Mouse (Mus musculus) intestine, postnatal 0 days (tissue): ENCODE results near the gene AI413582. TPM values are rescaled to one million over a fixed set of nuclear protein-coding genes. Genes with fewer than 3 reads are reported as not detected.

Experiments
- ATAC-seq: fragments of 200-750 bp; cut with Nextera tagmentation; 2 replicates; pipeline ENCODE4 v1.8.0; 2017; ENCODE audit warnings: mild to moderate bottlenecking, moderate TSS enrichment, moderate library complexity
- H3K27ac ChIP-seq: fragments of 300-500 bp; sonication (generic); 2 replicates; pipeline ENCODE4 v1.5.1; 2014; ENCODE audit warnings: mild to moderate bottlenecking, low read depth, low read length, moderate library complexity
- H3K27me3 ChIP-seq: fragments of 300-500 bp; sonication (generic); replicated peaks from 2 replicates; pipeline ENCODE4 v1.6.1; 2014; ENCODE audit warnings: low read length, mixed read lengths; ENCODE audit not compliant: control insufficient read depth, insufficient read depth
- H3K36me3 ChIP-seq: fragments of 300-500 bp; sonication (generic); 2 replicates; pipeline ENCODE4 v1.6.1; 2014; ENCODE audit warnings: mild to moderate bottlenecking, moderate library complexity; ENCODE audit not compliant: control insufficient read depth, insufficient read depth
- H3K4me1 ChIP-seq: fragments of 300-500 bp; sonication (generic); replicated peaks from 2 replicates; pipeline ENCODE4 v1.6.1; 2014; ENCODE audit warnings: antibody characterized with exemption, low read length, mixed read lengths; ENCODE audit not compliant: control insufficient read depth, insufficient read depth
- H3K4me2 ChIP-seq: fragments of 300-500 bp; sonication (generic); replicated peaks from 2 replicates; pipeline ENCODE4 v1.6.1; 2014; ENCODE audit warnings: low read depth, mild to moderate bottlenecking, moderate library complexity
- H3K4me3 ChIP-seq: fragments of 300-500 bp; sonication (generic); 2 replicates; pipeline ENCODE4 v1.5.1; 2014; ENCODE audit warnings: low read depth, low read length
- H3K9ac ChIP-seq: fragments of 300-500 bp; sonication (generic); 2 replicates; pipeline ENCODE4 v1.6.1; 2014; ENCODE audit warnings: mild to moderate bottlenecking, low read depth, low read length
- H3K9me3 ChIP-seq: fragments of 300-500 bp; sonication (generic); 2 replicates; pipeline ENCODE4 v1.6.1; 2016; ENCODE audit warnings: mixed run types; ENCODE audit not compliant: control insufficient read depth
- CTCF ChIP-seq: sonication (generic); IDR thresholded peaks from 2 replicates; pipeline ENCODE4 v1.5.1; 2016; ENCODE audit warnings: low read depth, mild to moderate bottlenecking, control low read depth, antibody characterized with exemption, moderate library complexity
- WGBS: fragments of 180-500 bp; shearing (Covaris S2); extraction: QIAGEN DNeasy Blood & Tissue Kit; methylation state at CpG from one replicate; pipeline ENCODE4 v1.1.7; 2014; 5-methylcytosine and 5-hydroxymethylcytosine counted together
- polyA plus RNA-seq: library from polyadenylated mRNA; unstranded; fragments of >200 nt; fragmentation: Nextera tagmentation; extraction: Ambion mirVana; gene quantifications from 2 replicates; pipeline ENCODE4 v1.2.1, GENCODE M21; 2015

AI413582 gene
- polyA plus RNA-seq, 1 experiment from 2014 or later = 83.0 TPM

DNA sequence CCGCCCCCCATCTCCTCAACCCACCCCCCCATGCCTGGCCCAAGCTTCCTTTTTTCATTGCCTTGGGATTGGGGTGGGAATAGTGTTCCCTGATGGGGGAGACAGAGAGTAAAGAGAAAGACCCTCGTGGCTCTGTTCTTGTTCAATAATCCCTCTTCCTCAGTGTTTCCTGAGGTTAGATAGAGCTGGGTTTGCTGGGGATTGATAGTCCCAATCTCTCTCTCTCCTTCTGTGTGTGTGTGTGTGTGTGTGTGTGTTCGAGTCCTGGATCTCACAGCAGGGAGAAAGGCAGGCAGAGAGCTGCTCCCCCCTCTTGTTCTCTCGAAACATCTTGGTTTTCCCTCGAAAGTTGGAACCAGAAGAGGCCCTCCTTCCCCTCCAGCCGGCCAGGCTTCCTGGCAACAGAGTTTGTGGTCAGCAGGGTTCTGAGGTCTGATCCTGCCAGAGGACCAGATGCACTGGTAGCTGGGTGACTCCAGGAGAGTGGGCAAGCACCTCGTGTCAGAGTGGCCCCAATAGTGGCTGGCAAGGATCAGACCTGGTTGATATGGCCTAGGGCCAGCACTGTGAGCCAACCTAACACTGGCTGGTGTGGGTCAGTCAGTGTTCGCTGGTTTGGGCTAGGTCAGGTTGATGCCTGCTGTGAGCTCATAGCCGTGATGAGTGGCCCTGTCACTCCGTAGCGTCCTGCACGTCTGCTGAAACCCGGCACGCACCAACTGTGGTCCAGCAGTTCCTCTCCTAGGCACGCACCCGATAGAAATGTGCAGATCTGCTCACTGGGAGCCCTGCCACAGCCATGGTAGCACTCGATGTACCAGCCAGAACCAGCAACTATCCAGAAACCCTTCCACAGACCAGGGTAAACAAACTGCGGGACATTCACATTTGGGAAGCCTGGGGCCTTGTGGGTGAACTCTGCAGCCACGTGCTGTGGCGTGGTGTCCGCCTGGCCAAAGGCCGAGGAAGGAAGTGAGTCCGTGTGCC lies 13.0 kb downstream of the AI413582 start:
- H3K27ac ChIP-seq = no peak overlapping the region
- no peaks in the 10 kb centered on the region for H3K4me1 ChIP-seq
- H3K9me3 ChIP-seq = no peaks in the 10 kb centered on the region
- no peak overlapping the region for H3K9ac ChIP-seq
- 77% methylated on average over 23 of the region's 23 CpGs for WGBS
- H3K4me3 ChIP-seq = no peak overlapping the region
- H3K4me2 ChIP-seq = no peak overlapping the region
- ATAC-seq = no peak
- H3K36me3 ChIP-seq = no peaks in the 10 kb centered on the region; the same call in 1 of the 2 replicates
- no peaks in the 10 kb centered on the region for H3K27me3 ChIP-seq
- TF ChIP-seq CTCF = no peak

DNA sequence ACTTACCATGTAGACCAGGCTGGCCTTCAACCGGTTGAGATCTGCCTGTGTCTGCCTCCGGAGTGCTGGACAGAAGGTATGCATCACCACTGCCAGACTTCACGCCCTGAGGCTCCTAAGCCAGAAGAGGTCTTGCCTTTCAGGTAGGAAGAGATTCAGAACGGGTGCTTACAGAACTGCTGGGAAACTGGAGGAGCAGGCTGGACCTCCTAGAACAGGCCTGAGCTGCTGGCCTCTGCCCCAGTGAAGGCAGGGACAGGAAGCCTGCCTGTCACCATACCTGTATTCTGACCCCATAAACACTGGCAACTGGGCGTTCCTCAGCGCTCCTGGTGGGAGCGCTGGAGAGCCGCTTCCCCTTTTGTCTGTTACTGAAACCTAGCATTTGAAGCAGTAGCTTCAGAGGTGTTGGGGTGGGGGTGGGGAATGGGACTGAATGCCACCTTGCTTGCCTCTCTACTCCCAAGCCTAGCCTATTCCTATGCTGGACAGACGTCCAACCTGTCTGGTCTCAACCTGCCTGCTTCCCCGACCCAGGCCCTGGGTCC lies 14.1 kb downstream of the AI413582 start:
- 68% methylated on average over 10 of the region's 10 CpGs for WGBS
- Histone ChIP-seq H3K27me3 (no peaks in the 10 kb centered on the region), H3K4me3 (no peak overlapping the region), H3K9me3 (no peaks in the 10 kb centered on the region), H3K9ac (no peak overlapping the region), H3K36me3 (no peaks in the 10 kb centered on the region), H3K4me2 (no peak overlapping the region), H3K27ac (no peak overlapping the region), H3K4me1 (no peaks in the 10 kb centered on the region)
- TF ChIP-seq CTCF = peak; percentile 11; the same call in 1 of the 2 replicates
- no peak for ATAC-seq

DNA sequence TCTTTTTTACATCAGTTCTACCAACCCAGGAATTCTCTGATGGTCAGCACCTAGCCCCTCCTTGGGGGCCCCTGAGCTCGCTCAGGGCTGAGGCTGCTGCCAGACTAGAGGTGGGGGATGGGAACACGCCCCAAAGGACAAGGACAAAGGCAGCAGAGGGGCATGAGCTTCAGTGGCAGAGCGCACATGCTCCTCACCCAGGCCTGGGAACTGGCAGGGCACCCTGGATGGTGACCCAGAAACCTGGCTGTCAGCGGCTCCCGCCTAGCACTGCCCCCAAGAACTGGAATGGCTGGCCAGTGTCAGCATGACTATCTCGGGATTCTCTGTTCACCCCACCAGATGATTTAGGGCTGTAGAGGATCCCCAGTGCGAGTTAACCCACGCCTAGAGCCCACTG lies 16.3 kb downstream of the AI413582 start:
- TF ChIP-seq CTCF = no peak
- no peaks in the 10 kb centered on the region for H3K4me1 ChIP-seq
- H3K27ac ChIP-seq = no peak overlapping the region
- no peak for ATAC-seq
- WGBS = 77% methylated on average over 8 of the region's 8 CpGs
- no peak overlapping the region for H3K4me2 ChIP-seq
- H3K9me3 ChIP-seq = no peaks in the 10 kb centered on the region
- no peak overlapping the region for H3K9ac ChIP-seq
- no peaks in the 10 kb centered on the region for H3K36me3 ChIP-seq
- no peaks in the 10 kb centered on the region for H3K27me3 ChIP-seq
- H3K4me3 ChIP-seq = no peak overlapping the region

DNA sequence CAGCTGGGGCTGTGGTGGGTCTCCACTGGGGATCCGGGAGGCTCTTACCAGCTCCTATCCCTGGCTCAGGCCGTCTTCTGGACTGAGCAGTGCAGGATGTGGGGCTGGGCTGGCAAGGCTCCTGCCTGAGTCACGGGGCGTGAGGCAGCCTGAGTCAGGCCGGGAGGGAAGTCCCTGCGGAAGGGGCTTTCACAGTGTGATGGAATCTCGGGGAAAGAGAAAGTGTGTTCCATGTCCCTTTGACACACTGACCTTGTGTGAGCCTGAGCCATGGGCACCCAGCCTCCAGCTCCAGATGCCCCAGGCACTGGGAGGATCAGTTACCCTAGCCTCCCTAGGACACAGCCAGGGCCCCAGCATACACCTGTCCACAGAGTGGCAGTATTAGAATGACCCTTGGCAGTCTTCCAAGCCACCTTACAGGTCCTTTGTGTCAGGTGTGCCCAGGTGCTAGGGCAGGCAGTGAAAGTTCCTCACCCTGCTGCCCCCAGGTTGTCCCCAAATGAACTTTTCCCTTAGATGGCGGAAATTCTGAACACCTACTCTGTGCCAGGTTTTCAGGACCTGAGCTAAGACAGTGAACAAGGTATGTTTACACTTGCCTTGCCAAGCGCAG lies 18.2 kb downstream of the AI413582 start:
- WGBS = 52% methylated on average over 9 of the region's 9 CpGs
- Histone ChIP-seq H3K27ac (no peak overlapping the region), H3K36me3 (no peaks in the 10 kb centered on the region), H3K9me3 (no peaks in the 10 kb centered on the region), H3K4me1 (no peaks in the 10 kb centered on the region), H3K9ac (no peak overlapping the region), H3K4me3 (no peak overlapping the region), H3K27me3 (no peaks in the 10 kb centered on the region), H3K4me2 (no peak overlapping the region)
- 0 out of 2 replicates have a peak, but pooled peaks have one; percentile 7 for TF ChIP-seq CTCF
- ATAC-seq = peak; percentile 52

DNA sequence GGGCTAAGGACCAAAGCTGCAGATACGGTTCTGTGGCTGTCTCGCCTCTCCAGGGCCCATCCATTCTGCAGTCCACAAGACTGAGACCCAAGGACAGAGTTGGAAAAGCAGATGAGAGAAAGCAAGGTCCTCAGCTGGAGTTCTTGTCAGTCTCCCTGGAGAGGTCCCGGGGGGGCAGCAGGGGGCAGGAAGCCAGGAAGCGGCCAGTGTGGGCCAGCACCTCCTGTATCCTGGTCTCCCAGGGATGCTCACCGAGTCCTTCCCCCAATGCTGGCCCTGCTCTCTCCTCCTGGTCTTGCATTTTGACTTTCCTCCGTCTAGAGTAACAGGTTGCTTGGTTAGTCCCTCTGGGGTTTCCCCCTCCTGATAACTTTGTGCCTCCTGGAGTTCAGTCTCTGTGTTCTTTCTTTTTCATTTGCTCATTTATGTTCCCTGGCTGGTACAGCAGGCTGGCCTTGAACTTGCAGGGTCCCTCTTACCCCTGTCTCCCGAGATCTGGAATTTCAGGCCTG lies 18.9 kb downstream of the AI413582 start:
- Histone ChIP-seq H3K4me3 (no peak overlapping the region), H3K4me1 (no peaks in the 10 kb centered on the region), H3K9ac (no peak overlapping the region), H3K27ac (no peak overlapping the region), H3K27me3 (no peaks in the 10 kb centered on the region), H3K4me2 (no peak overlapping the region), H3K9me3 (no peaks in the 10 kb centered on the region), H3K36me3 (no peaks in the 10 kb centered on the region)
- WGBS = 83% methylated on average over 7 of the region's 7 CpGs
- no peak for TF ChIP-seq CTCF
- ATAC-seq = no peak

DNA sequence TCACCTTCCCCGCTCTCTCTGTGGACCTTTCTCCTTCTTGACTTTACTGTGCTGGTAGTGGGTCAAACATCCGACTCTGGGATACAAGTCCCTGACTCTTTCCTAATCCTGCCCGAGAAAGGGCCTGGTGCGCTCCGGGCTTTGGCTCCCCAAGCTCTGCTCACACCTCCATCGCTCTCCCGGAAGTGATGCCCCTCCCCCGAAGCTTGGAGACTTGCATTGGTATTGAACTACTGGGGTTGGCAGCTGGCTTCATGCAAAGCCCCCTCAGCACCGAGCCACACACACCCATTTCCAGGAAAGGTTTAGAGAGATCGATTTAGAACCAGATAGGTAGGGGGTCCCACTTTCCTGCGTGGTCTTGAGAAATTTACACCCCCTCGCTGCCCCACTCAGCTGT lies 19.6 kb downstream of the AI413582 start:
- no peaks in the 10 kb centered on the region for H3K36me3 ChIP-seq
- H3K27ac ChIP-seq = no peak overlapping the region
- WGBS = 62% methylated on average over 12 of the region's 12 CpGs
- no peaks in the 10 kb centered on the region for H3K9me3 ChIP-seq
- no peak overlapping the region for H3K4me3 ChIP-seq
- ATAC-seq = no peak
- H3K27me3 ChIP-seq = no peaks in the 10 kb centered on the region
- H3K4me2 ChIP-seq = no peak overlapping the region
- TF ChIP-seq CTCF = no peak
- H3K4me1 ChIP-seq = no peaks in the 10 kb centered on the region
- H3K9ac ChIP-seq = no peak overlapping the region
